Mouse (Mus musculus) right cerebral cortex, postnatal 14 days (tissue): ENCODE measurements around the gene Serpini1.
"Not testable (repeated sequence)": the region's sequence is repeated elsewhere in the genome, so short reads cannot be mapped to it uniquely, and the experiment has no call there.

Experiments
- DNase-seq: peaks from one replicate; pipeline ENCODE4 v3.0.0; 2022

Serpini1 gene

GRCm38 (mm10) chr3:75647542-75647941, 90.2 kb downstream of the Serpini1 start:
- DNase-seq: no peak

GRCm38 (mm10) chr3:75648226-75648625, 90.9 kb downstream of the Serpini1 start:
- DNase-seq: no peak

- not testable (repeated sequence) for DNase-seq
These were observed 93.2 kb downstream of the Serpini1 start for GRCm38 (mm10) chr3:75650416-75651154.

- no peak for DNase-seq
These were observed 94.3 kb downstream of the Serpini1 start for GRCm38 (mm10) chr3:75651603-75652115.

GRCm38 (mm10) chr3:75653901-75654300, 96.6 kb downstream of the Serpini1 start:
- not testable (repeated sequence) for DNase-seq

GRCm38 (mm10) chr3:75655578-75656344, 98.4 kb downstream of the Serpini1 start:
- DNase-seq: no peak

- DNase-seq: no peak
These were observed 109.6 kb downstream of the Serpini1 start for GRCm38 (mm10) chr3:75666962-75667361.

- no peak for DNase-seq
These were observed 113.1 kb downstream of the Serpini1 start for GRCm38 (mm10) chr3:75670425-75670824.

- DNase-seq: no peak
These were observed 125.5 kb downstream of the Serpini1 start for GRCm38 (mm10) chr3:75682881-75683280.

- no peak for DNase-seq
These were observed 129.4 kb downstream of the Serpini1 start for GRCm38 (mm10) chr3:75686775-75687174.

GRCm38 (mm10) chr3:75687187-75687825, 130.0 kb downstream of the Serpini1 start:
- DNase-seq: no peak

- DNase-seq: no peak
These were observed 133.0 kb downstream of the Serpini1 start for GRCm38 (mm10) chr3:75690321-75690720.

GRCm38 (mm10) chr3:75692088-75692487, 134.7 kb downstream of the Serpini1 start:
- DNase-seq: no peak
